Mouse (Mus musculus) B cell, adult (primary cell): ENCODE measurements around the gene Slc6a8. TPM values are rescaled to one million over a fixed set of nuclear protein-coding genes. Genes with fewer than 3 reads are reported as not detected.

Experiments
- total RNA-seq: library from RNA; stranded (reverse); gene quantifications from 4 replicates; pipeline ENCODE4 v1.2.4, GENCODE M21; 2023; ENCODE audit not compliant: inconsistent age

Gene Slc6a8
- 0.27 to 0.93 TPM (median 0.61 TPM) in 3 of 4 replicates, not detected in the other for total RNA-seq

GRCm38 (mm10) chrX:73672879-73673618 is at the start of gene Slc6a8:
Gene Slc6a8 (plus strand): TSS chrX:73673150.

GRCm38 (mm10) chrX:73639255-73639675 is 33.7 kb upstream of the Slc6a8 start, which contains the start of gene Dusp9:
Gene Dusp9 (plus strand): TSS chrX:73639419.

GRCm38 (mm10) chrX:73659575-73660283 is 13.2 kb upstream of the Slc6a8 start, which contains the start of gene Pnck:
Gene Pnck (minus strand): TSS chrX:73660117.

GRCm38 (mm10) chrX:73716109-73716661 is 43.2 kb downstream of the Slc6a8 start, which contains the start of the genes Bcap31 and Abcd1:
Gene Bcap31 (minus strand): TSS chrX:73716175.
Gene Abcd1 (plus strand): TSS chrX:73716597.

Other genes with a start within 250 kb of the Slc6a8 start
- gene Trex2, start 237.8 kb upstream of the Slc6a8 start, total RNA-seq = 0.54 TPM in 1 of 4 replicates, not detected in the others
- gene Haus7, start 214.1 kb upstream of the Slc6a8 start, total RNA-seq = 19.5 to 22.9 TPM (median 21.4 TPM) in 4 replicates
- 0.29 to 0.94 TPM (median 0.44 TPM) in 4 replicates for gene Bgn, start 189.5 kb upstream of the Slc6a8 start, total RNA-seq
- not detected in 4 replicates for gene Atp2b3, start 170.1 kb upstream of the Slc6a8 start, total RNA-seq
- 0.24 TPM in 1 of 4 replicates, not detected in the others for gene Dusp9, start 33.7 kb upstream of the Slc6a8 start, total RNA-seq
- gene Pnck, start 13.0 kb upstream of the Slc6a8 start, total RNA-seq = not detected in 4 replicates
- 130 to 149 TPM (median 134 TPM) in 4 replicates for gene Bcap31, start 43.0 kb downstream of the Slc6a8 start, total RNA-seq
- 67.0 to 74.1 TPM (median 71.8 TPM) in 4 replicates for gene Abcd1, start 43.4 kb downstream of the Slc6a8 start, total RNA-seq
- gene Plxnb3, start 83.9 kb downstream of the Slc6a8 start, total RNA-seq = 0.12 to 0.27 TPM in 2 of 4 replicates, not detected in the others
- gene Srpk3, start 101.3 kb downstream of the Slc6a8 start, total RNA-seq = 154 to 171 TPM (median 166 TPM) in 4 replicates
- gene Idh3g, start 113.7 kb downstream of the Slc6a8 start, total RNA-seq = 148 to 158 TPM (median 152 TPM) in 4 replicates
- gene Ssr4, start 113.9 kb downstream of the Slc6a8 start, total RNA-seq = 127 to 153 TPM (median 143 TPM) in 4 replicates
- 0.30 to 0.60 TPM (median 0.43 TPM) in 4 replicates for gene Pdzd4, start 151.8 kb downstream of the Slc6a8 start, total RNA-seq
- gene Avpr2, start 219.0 kb downstream of the Slc6a8 start, total RNA-seq = not detected in 4 replicates
- 14.4 to 17.2 TPM (median 15.6 TPM) in 4 replicates for gene L1cam, start 223.0 kb downstream of the Slc6a8 start, total RNA-seq
- gene Arhgap4, start 248.7 kb downstream of the Slc6a8 start, total RNA-seq = 340 to 368 TPM (median 352 TPM) in 4 replicates
- gene Naa10, start 248.8 kb downstream of the Slc6a8 start, total RNA-seq = 59.3 to 63.7 TPM (median 61.0 TPM) in 4 replicates